Mouse (Mus musculus) heart, adult 2 months (tissue): ENCODE results near the gene Cgref1.

Experiments
- CTCF ChIP-seq: fragments of 200-600 bp; IDR thresholded peaks from 2 replicates; pipeline ENCODE4 v1.8.1; 2022; ENCODE audit warnings: antibody characterized with exemption, mild to moderate bottlenecking, moderate library complexity
- EP300 ChIP-seq: fragments of 200-500 bp; IDR thresholded peaks from 2 replicates; pipeline ENCODE4 v1.6.1; 2011; ENCODE audit warnings: low read depth, low read length, control low read depth; ENCODE audit not compliant: insufficient read depth
- POLR2A ChIP-seq: fragments of 200-500 bp; IDR thresholded peaks from 2 replicates; pipeline ENCODE4 v1.6.1; 2011; ENCODE audit warnings: mild to moderate bottlenecking, low read depth, low read length, control low read depth; ENCODE audit not compliant: insufficient read depth

- TF ChIP-seq EP300 = peak; percentile 79
- no peak for TF ChIP-seq CTCF
- peak; percentile 89 for TF ChIP-seq POLR2A
Observed at GRCm38 (mm10) chr5:30907413-30908059, 37.9 kb downstream of the Cgref1 start, which contains the start of gene Ost4.
